Mouse (Mus musculus) gastrocnemius, adult 18-20 months (tissue): ENCODE results near the gene Fmo6. TPM values are rescaled to one million over a fixed set of nuclear protein-coding genes. Genes with fewer than 3 reads are reported as not detected.

Experiments
- DNase-seq: peaks from one replicate; pipeline ENCODE4 v3.0.0; 2021; ENCODE audit warnings: low spot score
- total RNA-seq, 2 experiments: library from RNA; stranded (reverse); gene quantifications; 2 replicates each; pipeline ENCODE4 v1.2.3; 2021

Fmo6 gene
- total RNA-seq, 2 experiments from 2014 or later, result not detected

DNA sequence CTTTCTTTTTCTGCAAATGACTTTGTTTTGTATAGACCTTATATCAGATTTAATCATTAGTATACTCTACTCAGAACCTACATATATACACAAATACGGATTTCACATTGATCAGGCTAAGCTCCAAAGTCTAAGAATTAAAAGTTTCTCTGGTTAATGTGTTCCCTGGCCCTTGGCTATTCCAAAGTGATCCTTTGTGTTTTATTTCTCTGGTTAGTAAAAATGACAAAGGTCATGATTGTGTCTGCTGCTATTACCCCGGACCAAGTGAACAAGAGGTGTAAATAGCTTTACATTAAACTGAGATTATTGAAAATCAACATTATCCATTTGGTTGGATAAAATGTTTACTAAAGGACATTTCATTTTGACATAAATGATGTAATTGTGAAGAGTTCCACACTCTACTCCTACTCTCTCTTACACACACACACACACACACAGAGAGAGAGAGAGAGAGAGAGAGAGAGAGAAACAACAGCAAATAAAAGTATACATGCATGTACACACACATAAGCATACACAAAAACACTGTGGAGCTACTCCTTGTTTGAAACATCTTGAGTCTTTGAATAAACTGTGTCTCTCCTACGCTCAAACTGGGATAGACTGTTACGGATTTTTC, 22.3 kb downstream of the Fmo6 start:
- DNase-seq, result no peak

- no peak for DNase-seq
These were observed 25.2 kb downstream of the Fmo6 start for GRCm38 (mm10) chr1:162912085-162912484.

DNA sequence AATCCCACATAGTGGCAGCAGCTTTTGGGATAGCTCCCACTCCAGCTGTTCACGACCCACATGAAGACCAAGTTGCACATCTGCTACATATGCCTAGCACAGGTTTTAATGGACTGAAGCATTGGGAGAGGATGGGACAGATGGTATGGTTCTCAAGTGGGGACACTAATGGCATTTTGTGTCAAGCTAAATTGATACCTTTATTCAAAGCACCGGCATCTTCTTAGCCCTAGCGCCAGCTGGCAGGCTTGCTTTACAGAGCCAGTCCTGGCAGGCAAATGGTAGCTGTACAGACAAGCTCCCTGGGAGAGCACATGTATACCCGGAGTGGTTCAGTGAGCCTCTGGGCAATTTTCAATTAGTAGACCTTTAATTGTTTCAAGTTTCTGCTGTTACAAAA, 35.4 kb downstream of the Fmo6 start:
- no peak for DNase-seq

GRCm38 (mm10) chr1:162897838-162898811, 39.2 kb downstream of the Fmo6 start, which contains the start of gene Fmo2:
TSS of gene Fmo2 (minus strand) at chr1:162898726.
- DNase-seq, result peak; percentile 64

GRCm38 (mm10) chr1:162895900-162896299, 41.4 kb downstream of the Fmo6 start:
- DNase-seq, result peak; percentile 67

DNA sequence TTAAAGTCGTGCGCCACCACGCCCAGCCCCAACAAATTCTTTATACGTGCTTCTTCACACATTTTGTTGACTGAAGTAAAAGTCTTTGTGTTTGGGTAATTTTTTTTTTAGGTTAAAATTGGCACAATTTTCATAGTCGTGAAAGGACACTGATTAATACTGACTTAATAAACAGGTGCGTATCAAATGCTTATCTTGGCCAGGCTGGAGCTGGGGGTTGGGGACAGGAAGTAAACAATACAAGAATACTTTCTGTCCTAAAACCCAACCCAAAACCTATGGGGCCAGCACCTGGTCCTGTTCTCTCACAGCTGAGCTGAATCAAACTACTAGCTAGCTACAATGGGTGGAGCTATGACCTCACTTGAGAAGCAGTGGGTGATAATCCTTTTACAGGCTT, 44.3 kb downstream of the Fmo6 start:
- DNase-seq, result no peak

DNA sequence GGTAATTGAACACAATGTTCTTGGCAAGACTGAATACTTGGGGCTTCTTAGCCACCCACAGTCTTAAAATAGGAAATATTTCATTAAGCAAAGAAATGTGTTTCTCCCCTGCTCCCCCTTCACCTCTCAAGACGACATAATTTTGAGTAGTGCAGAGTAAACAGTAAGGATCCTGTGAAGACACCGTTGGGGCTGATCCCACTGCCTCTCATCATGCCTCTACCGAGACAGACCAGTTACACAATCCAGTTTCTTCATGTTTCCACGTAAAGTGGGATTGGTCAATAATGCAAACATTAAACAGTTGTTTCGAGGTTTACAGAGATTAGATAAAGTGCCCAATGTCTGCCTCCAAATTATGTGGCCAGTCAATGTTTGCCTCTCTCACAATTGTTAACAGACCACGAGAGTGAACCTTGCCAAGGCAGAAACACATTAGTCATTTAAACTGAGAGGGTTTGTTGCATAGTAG, 45.3 kb downstream of the Fmo6 start:
- peak; percentile 40 for DNase-seq

GRCm38 (mm10) chr1:162888646-162889045, 48.7 kb downstream of the Fmo6 start:
- no peak for DNase-seq

DNA sequence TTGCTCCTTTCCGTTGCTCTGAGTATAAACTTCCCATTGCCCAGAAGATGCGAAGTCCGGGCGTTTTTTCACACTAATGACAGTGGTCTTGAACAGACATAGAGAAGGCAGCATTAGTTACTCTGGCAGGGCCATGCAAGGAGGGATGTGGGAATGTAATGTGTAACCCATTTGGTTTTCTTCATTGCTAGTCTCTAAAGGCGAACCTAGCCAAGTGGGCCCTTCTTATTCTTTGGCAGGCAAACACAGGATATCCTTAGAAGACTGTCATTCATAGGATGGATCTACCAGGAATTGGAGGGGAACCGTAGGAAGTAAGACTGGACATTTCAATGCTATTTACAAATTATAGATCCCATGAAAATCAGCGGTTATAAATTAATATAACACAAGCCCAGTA, 49.7 kb downstream of the Fmo6 start:
- no peak for DNase-seq

- DNase-seq, result no peak
These were observed 51.0 kb downstream of the Fmo6 start for GRCm38 (mm10) chr1:162886138-162886816.

- no peak for DNase-seq
These were observed 54.6 kb downstream of the Fmo6 start for GRCm38 (mm10) chr1:162882681-162883080.

GRCm38 (mm10) chr1:162879595-162880369, 57.5 kb downstream of the Fmo6 start:
- DNase-seq, result peak; percentile 44

DNA sequence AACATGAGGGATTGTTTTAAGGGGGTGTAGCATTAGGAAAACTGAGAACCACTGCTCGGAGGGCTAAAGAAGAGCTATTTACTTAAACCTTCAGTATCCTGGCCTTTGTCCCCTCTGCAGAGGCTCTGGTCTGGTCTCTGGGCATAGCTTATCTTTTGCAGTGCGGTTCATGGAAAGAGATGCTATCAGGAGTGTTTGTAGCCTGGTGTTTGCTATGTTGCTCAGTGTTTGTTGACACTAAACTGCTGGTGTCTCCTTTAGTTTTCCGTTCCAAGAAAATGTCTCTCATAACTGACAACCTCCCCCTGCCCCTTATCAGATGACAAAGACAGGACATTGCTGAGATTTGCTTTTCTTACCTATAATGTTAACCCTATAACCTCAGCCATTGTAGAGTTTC, 62.2 kb downstream of the Fmo6 start:
- DNase-seq, result no peak

DNA sequence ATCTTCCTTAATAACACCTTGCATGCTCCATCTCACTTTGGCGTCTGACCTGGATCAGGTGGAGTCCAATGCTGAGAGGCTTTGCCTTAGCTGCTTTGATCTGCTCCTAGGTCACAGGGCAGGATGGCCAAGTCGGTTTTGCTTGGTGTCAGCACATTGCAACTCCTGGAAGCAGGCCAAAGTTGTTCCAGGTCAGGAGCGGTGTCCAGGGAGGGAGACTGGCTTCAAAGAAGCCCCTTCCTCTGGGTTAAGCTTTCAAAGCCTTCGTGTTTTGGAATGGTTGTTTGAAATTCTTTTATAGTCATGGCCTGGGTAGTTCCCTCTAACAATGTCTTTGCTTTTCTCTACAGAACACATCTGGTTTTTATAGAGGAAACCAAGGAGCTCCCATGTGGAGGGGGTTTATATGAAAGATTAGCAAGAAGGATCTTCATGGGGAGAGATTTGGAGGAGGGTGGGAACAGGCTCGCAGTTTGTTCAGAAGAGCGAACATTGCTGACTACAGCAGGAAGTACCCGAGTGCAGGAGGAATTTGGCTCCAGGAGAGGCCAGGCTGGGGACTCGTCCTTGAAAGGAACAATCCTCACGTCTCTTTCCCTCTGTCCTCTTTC, 65.5 kb downstream of the Fmo6 start:
- DNase-seq, result peak; percentile 15

- no peak for DNase-seq
These were observed 66.3 kb downstream of the Fmo6 start for GRCm38 (mm10) chr1:162870978-162871377.

DNA sequence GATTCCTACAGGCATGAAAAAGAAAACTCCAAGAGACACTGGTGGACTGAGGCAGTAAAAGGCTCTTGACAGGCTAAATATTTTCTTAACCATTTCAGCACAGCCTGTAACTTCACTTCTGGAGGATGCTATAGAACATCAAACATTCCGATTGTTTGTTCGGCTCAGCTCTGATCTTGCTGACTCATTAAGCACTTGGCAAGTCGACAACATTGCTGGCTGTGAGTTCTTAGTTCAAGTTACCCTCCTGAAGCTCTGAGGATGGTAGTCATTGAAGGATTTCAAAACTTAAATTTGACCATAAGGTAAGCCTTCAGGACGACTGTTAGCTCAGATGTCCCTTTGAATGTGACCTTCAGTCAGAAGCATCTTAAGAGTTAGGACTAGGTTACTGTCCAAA, 69.9 kb downstream of the Fmo6 start:
- DNase-seq, result no peak
